Comparison of ENCODE assay signal across 8 mouse cellular contexts in genomic region chr19:55332641-55333268, GRCm38 (mm10). TPM values are rescaled to one million over a fixed set of nuclear protein-coding genes. Genes with fewer than 3 reads are reported as not detected.
DNase-seq lines count a peak whose midpoint lies in the region; ATAC-seq lines count a peak whose summit lies in the region.

No protein-coding gene starts in this region.

- H3K4me1 ChIP-seq in hindbrain, embryonic 12.5 days: no peaks in the 10 kb centered on the region
- no peaks in the 10 kb centered on the region for H3K4me1 ChIP-seq in lung, embryonic 16.5 days (replicated peaks; ENCODE audit: control insufficient read depth, insufficient read depth, low read length)

- ATAC-seq in hindbrain, embryonic 12.5 days (ENCODE audit: low FRiP score): peak; percentile 75; the same call in 1 of the 2 replicates
- ATAC-seq in lung, embryonic 16.5 days (ENCODE audit: low read depth): peak; percentile 71

- H3K4me3 ChIP-seq in hindbrain, embryonic 12.5 days: no peak overlapping the region
- H3K4me3 ChIP-seq in lung, embryonic 16.5 days (ENCODE audit: low read length): no peak overlapping the region

- H3K9ac ChIP-seq in hindbrain, embryonic 12.5 days: no peak overlapping the region
- no peak overlapping the region for H3K9ac ChIP-seq in lung, embryonic 16.5 days (ENCODE audit: low read length)

- no peaks in the 10 kb centered on the region for H3K9me3 ChIP-seq in hindbrain, embryonic 12.5 days (replicated peaks)
- no peaks in the 10 kb centered on the region for H3K9me3 ChIP-seq in lung, embryonic 16.5 days (ENCODE audit: control insufficient read depth, low read length)

- H3K36me3 ChIP-seq in hindbrain, embryonic 12.5 days: peaks cover 24% of the 10 kb centered on the region
- H3K36me3 ChIP-seq in lung, embryonic 16.5 days (ENCODE audit: control insufficient read depth, insufficient read depth, low read length): peaks cover 6% of the 10 kb centered on the region

- H3K4me2 ChIP-seq in hindbrain, embryonic 12.5 days (replicated peaks): no peak overlapping the region
- H3K4me2 ChIP-seq in lung, embryonic 16.5 days (ENCODE audit: low read depth, low read length): no peak overlapping the region

- H3K27me3 ChIP-seq in hindbrain, embryonic 12.5 days: no peaks in the 10 kb centered on the region
- no peaks in the 10 kb centered on the region for H3K27me3 ChIP-seq in lung, embryonic 16.5 days (ENCODE audit: control insufficient read depth, insufficient read depth, low read depth, low read length)

- DNase-seq in Muller cell, postnatal 12 days (ENCODE audit: inconsistent ontology term): peak; percentile 51
- peak; percentile 80 for DNase-seq in cerebellum, adult 9-10 months
- DNase-seq in frontal cortex, adult 2 months (ENCODE audit: extremely low spot score in 1 of 2, low spot score in 1 of 2): peak; percentile 60 to 89
- DNase-seq in layer of hippocampus, postnatal 10 days (ENCODE audit: low spot score in 2 of 2): peak; percentile 71 to 77
- peak; percentile 26 for DNase-seq in ovary, postnatal 36 days (ENCODE audit: low spot score)
- DNase-seq in thymus, postnatal 4 days: peak; percentile 55

- no peak overlapping the region for H3K27ac ChIP-seq in hindbrain, embryonic 12.5 days
- no peak overlapping the region for H3K27ac ChIP-seq in lung, embryonic 16.5 days (ENCODE audit: low read length)

- WGBS in hindbrain, embryonic 12.5 days: 93% methylated on average over 8 of the region's 8 CpGs
- 89% methylated on average over 8 of the region's 8 CpGs for WGBS in lung, embryonic 16.5 days

RNA-seq across cellular contexts. Expression of gene Vti1a, which starts 16.7 kb away (rescaled TPM):
- 36.2 and 37.9 TPM in 2 replicates for polyA plus RNA-seq in frontal cortex, adult 2 months (2012; rRNA removed)
- polyA plus RNA-seq in hindbrain, embryonic 12.5 days (2016; fragmentation: Nextera tagmentation; extraction: Ambion mirVana): 28.8 and 32.3 TPM in 2 replicates
- total RNA-seq in layer of hippocampus, postnatal 10 days (2021): 10 to 100 TPM; 48.1 to 54.4 TPM
- 26.7 and 27.0 TPM in 2 replicates for polyA plus RNA-seq in lung, embryonic 16.5 days (2015; fragmentation: Nextera tagmentation; extraction: Ambion mirVana)

RNA-seq across cellular contexts. Expression of gene Zdhhc6, which starts 16.9 kb away (rescaled TPM):
- polyA plus RNA-seq in frontal cortex, adult 2 months (2012; rRNA removed): 25.3 and 29.0 TPM in 2 replicates
- polyA plus RNA-seq in hindbrain, embryonic 12.5 days (2016; fragmentation: Nextera tagmentation; extraction: Ambion mirVana): 88.4 and 90.1 TPM in 2 replicates
- total RNA-seq in layer of hippocampus, postnatal 10 days (2021): 10 to 100 TPM; 27.1 to 29.2 TPM
- 101 and 110 TPM in 2 replicates for polyA plus RNA-seq in lung, embryonic 16.5 days (2015; fragmentation: Nextera tagmentation; extraction: Ambion mirVana)

Comparison
In these comparisons a context has a peak if more than half of its experiments do, and no peak if none do; other contexts are left out.
1. DNase-seq: peak in every context shown above with its lines; median percentile 80 in cerebellum, adult 9-10 months; 74 in frontal cortex, adult 2 months; 74 in layer of hippocampus, postnatal 10 days; 55 in thymus, postnatal 4 days; 51 in Muller cell, postnatal 12 days; 26 in ovary, postnatal 36 days.